Mouse (Mus musculus): ENCODE measurements around the gene B230104I21Rik. TPM values are rescaled to one million over a fixed set of nuclear protein-coding genes. Genes with fewer than 3 reads are reported as not detected.

B230104I21Rik gene
- polyA plus RNA-seq, 1 experiment from 2014 or later, result not detected

DNA sequence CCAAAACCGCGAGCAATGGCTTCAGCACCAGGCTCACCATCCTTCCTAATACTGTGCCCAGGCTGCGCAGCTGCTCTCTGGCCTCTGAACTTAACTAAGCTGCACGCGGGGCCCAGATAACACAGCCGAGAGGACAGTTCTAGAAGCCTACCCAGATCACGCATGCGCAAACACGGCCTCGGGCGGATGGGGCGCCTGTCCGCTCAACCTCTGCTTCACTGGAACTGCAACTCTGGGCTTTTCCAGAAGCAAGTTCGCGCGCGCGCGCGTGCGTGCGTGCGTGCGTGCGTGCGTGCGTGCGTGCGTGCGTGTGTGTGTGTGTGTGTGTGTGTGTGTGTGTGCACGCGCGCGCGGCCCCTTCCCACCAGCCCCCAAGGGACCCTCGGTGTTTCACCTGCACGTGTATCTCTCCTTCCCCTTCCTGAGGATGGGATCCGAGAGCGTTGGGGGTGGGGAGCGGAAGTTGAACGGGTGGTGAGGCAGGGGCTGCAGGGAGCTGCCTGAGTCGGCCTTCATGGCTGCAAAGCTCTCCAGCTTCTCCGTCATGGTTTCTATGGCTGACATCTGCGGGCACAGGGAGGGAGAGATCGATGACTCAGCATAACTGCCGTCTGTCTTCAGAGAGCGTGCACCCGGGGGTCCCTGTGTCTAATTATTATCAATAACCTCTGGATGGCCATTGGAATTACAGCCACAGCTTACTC is 1.1 kb upstream of the B230104I21Rik start:
- WGBS, result 53% methylated on average over 47 of the region's 48 CpGs
- no peak; the same call in 1 of the 2 replicates for ATAC-seq (ENCODE audit: low FRiP score)
- DNase-seq (ENCODE audit: low spot score), result peak; percentile 54
- Histone ChIP-seq H3K4me3 (replicated peaks; ENCODE audit: low read length) (peak overlapping the region; percentile 16), H3K9ac (0 out of 2 replicates have a peak overlapping the region, but pooled peaks have one; percentile 13), H3K9me3 (ENCODE audit: control insufficient read depth, low read length) (no peaks in the 10 kb centered on the region), H3K27me3 (ENCODE audit: control insufficient read depth, insufficient read depth, low read length) (peaks cover 12% of the 10 kb centered on the region), H3K4me2 (replicated peaks) (peak overlapping the region; percentile 40), H3K27ac (no peak overlapping the region), H3K36me3 (replicated peaks; ENCODE audit: control insufficient read depth, insufficient read depth) (no peaks in the 10 kb centered on the region), H3K4me1 (replicated peaks; ENCODE audit: control insufficient read depth, insufficient read depth, low read length) (peaks cover 20% of the 10 kb centered on the region)

GRCm38 (mm10) chr4:154336650-154337049 is 723 bp downstream of the B230104I21Rik start:
- DNase-seq (ENCODE audit: low spot score), result no peak

DNA sequence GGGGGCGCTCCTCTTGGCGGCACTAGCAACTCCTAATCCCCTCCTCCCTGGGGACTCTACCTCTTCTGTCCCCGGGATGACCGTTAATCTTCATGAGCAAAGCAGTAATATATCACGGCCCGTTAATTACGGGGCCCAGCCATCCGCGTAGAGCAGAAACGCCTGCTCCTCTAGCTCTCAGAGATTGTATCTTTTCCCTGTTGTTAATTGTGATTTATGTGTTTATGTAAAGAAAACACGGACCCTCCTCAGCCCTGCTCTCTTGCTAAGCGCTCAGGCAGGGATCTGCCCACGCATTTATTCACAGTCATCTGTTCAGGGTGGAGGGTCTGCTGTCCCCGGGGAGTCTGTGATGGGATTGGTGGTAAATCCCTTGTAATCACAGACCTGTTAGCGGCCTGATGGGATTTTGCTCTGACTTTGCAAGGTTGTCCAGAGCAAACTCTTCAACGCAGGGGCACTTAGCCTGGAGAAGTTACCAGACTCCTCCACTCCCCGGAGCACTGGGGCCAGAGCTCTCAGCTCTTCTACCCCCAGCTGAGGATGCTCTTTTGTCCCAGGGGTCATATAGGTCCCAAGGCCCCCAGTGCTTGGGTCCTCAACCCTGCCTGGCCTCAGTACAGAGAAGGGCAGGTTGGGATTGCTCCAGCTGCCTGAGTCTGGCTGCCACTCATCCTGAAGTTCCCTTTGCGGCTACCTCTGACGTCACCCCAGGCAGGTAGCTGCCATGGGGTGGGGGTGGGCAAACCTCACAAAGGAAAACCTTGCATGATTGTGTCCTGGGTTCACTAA is 11.0 kb downstream of the B230104I21Rik start:
- no peak overlapping the region for H3K4me2 ChIP-seq (replicated peaks)
- H3K27me3 ChIP-seq (ENCODE audit: control insufficient read depth, insufficient read depth, low read length), result no peaks in the 10 kb centered on the region
- peaks cover 18% of the 10 kb centered on the region; the same call in 1 of the 2 replicates for H3K4me1 ChIP-seq (replicated peaks; ENCODE audit: control insufficient read depth, insufficient read depth, low read length)
- H3K9ac ChIP-seq, result no peak overlapping the region
- ATAC-seq (ENCODE audit: low FRiP score) (no peak), DNase-seq (ENCODE audit: low spot score) (no peak)
- H3K9me3 ChIP-seq (ENCODE audit: control insufficient read depth, low read length), result no peaks in the 10 kb centered on the region
- no peaks in the 10 kb centered on the region for H3K36me3 ChIP-seq (replicated peaks; ENCODE audit: control insufficient read depth, insufficient read depth)
- no peak overlapping the region for H3K4me3 ChIP-seq (replicated peaks; ENCODE audit: low read length)
- 42% methylated on average over 19 of the region's 19 CpGs for WGBS
- H3K27ac ChIP-seq, result no peak overlapping the region

More at GRCm38 (mm10) chr4:154336650-154337049, 723 bp downstream of the B230104I21Rik start:
- Histone ChIP-seq H3K9me3 (ENCODE audit: control insufficient read depth, low read length) (no peaks in the 10 kb centered on the region), H3K27ac (peak overlapping the region; percentile 43; the same call in 1 of the 2 replicates), H3K4me1 (replicated peaks; ENCODE audit: control insufficient read depth, insufficient read depth, low read length) (peaks cover 20% of the 10 kb centered on the region; the same call in 1 of the 2 replicates), H3K27me3 (ENCODE audit: control insufficient read depth, insufficient read depth, low read length) (peaks cover 9% of the 10 kb centered on the region), H3K9ac (no peak overlapping the region), H3K36me3 (replicated peaks; ENCODE audit: control insufficient read depth, insufficient read depth) (no peaks in the 10 kb centered on the region), H3K4me3 (replicated peaks; ENCODE audit: low read length) (no peak overlapping the region), H3K4me2 (replicated peaks) (no peak overlapping the region)
- no peak for ATAC-seq (ENCODE audit: low FRiP score)
- WGBS, result 25% methylated on average over 10 of the region's 10 CpGs

DNA sequence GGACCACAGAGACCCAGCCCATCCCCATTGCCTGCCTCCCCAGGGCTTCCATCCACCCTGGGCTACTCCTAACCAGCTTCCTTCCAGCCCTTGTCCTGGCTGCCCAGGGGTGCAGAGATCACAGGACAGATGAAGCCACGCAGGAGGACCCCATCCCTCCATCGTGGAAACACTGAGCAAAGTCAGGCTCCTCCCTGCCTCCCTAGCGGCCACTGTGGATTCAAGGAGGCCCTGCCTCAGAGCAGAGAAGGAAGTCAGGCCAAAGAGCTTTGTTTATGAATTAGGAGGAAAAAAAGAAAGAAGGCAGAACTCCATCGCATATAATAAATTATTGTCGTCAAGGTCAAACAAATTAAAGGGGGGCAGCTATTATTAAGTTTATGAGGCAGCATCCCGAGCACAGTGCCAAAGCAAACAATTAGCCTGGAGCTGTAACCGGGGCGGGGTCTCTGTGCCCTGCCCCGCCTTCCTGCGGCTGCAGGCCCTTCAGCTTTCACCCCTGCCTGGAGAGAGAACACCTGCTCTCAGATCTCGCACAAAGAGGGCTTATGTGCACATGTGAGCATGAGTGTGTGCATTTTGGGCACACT is 12.4 kb downstream of the B230104I21Rik start:
- Histone ChIP-seq H3K36me3 (replicated peaks; ENCODE audit: control insufficient read depth, insufficient read depth) (no peaks in the 10 kb centered on the region), H3K27ac (no peak overlapping the region), H3K27me3 (ENCODE audit: control insufficient read depth, insufficient read depth, low read length) (no peaks in the 10 kb centered on the region), H3K4me1 (replicated peaks; ENCODE audit: control insufficient read depth, insufficient read depth, low read length) (peaks cover 20% of the 10 kb centered on the region; the same call in 1 of the 2 replicates), H3K9me3 (ENCODE audit: control insufficient read depth, low read length) (no peaks in the 10 kb centered on the region), H3K4me2 (replicated peaks) (no peak overlapping the region), H3K4me3 (replicated peaks; ENCODE audit: low read length) (no peak overlapping the region), H3K9ac (no peak overlapping the region)
- ATAC-seq (ENCODE audit: low FRiP score) (no peak), DNase-seq (ENCODE audit: low spot score) (no peak)
- 46% methylated on average over 11 of the region's 11 CpGs for WGBS

- Histone ChIP-seq H3K9me3 (ENCODE audit: control insufficient read depth, low read length) (no peaks in the 10 kb centered on the region), H3K27ac (no peak overlapping the region), H3K4me2 (replicated peaks) (no peak overlapping the region), H3K36me3 (replicated peaks; ENCODE audit: control insufficient read depth, insufficient read depth) (no peaks in the 10 kb centered on the region), H3K4me3 (replicated peaks; ENCODE audit: low read length) (no peak overlapping the region), H3K4me1 (replicated peaks; ENCODE audit: control insufficient read depth, insufficient read depth, low read length) (0 out of 2 replicates have a peak, but pooled peaks cover 11% of the 10 kb centered on the region), H3K9ac (no peak overlapping the region), H3K27me3 (ENCODE audit: control insufficient read depth, insufficient read depth, low read length) (no peaks in the 10 kb centered on the region)
- WGBS, result 64% methylated on average over 13 of the region's 13 CpGs
- DNase-seq (ENCODE audit: low spot score), result no peak
- no peak for ATAC-seq (ENCODE audit: low FRiP score)
Observed at GRCm38 (mm10) chr4:154352246-154352645, 16.3 kb downstream of the B230104I21Rik start.

DNA sequence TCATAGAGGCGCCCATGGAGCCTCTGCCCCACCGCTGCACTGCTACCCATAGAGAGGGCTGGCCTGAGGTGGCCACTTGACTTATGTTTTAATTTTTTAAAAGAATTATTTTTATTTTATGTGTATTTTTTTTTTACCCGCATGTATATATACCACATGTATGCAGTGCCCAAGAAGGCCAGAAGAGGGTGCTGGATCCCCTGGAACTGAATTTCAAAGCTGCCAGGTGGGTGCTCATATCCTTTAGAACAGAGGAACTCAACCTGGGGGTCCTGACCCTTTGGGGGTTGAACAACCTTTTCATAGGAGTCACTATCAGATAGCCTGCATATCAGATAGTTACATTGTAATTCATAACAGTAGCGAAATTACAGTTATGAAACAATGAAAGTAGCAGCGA is 19.5 kb downstream of the B230104I21Rik start:
- H3K27ac ChIP-seq, result no peak overlapping the region
- H3K9me3 ChIP-seq (ENCODE audit: control insufficient read depth, low read length), result no peaks in the 10 kb centered on the region
- H3K27me3 ChIP-seq (ENCODE audit: control insufficient read depth, insufficient read depth, low read length), result no peaks in the 10 kb centered on the region
- H3K4me3 ChIP-seq (replicated peaks; ENCODE audit: low read length), result no peak overlapping the region
- DNase-seq (ENCODE audit: low spot score), result no peak
- 94% methylated on average over 5 of the region's 5 CpGs for WGBS
- no peaks in the 10 kb centered on the region for H3K36me3 ChIP-seq (replicated peaks; ENCODE audit: control insufficient read depth, insufficient read depth)
- H3K4me1 ChIP-seq (replicated peaks; ENCODE audit: control insufficient read depth, insufficient read depth, low read length), result 0 out of 2 replicates have a peak, but pooled peaks cover 3% of the 10 kb centered on the region
- no peak overlapping the region for H3K9ac ChIP-seq
- no peak for ATAC-seq (ENCODE audit: low FRiP score)
- H3K4me2 ChIP-seq (replicated peaks), result no peak overlapping the region

DNA sequence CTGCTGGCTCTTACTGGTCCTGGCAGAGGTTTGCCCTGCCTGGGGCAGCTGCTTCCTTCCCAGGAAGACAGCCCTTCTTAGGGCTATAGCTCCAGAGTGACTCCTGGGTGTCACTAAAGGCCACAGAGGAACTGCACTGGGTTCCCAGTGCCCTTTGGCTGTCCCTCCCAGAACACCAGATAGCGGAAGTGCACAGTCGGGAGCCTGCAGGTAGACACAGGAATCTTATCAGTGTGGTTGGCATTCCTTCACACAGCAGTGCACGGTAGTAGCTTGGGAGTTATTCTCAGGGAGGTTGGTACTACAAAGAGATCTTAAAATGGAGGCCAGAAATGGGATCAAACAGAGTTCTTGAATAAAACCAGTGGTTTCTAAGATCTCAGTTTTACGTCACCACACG is 22.4 kb downstream of the B230104I21Rik start:
- no peaks in the 10 kb centered on the region for H3K9me3 ChIP-seq (ENCODE audit: control insufficient read depth, low read length)
- DNase-seq (ENCODE audit: low spot score) (no peak), ATAC-seq (ENCODE audit: low FRiP score) (no peak)
- H3K9ac ChIP-seq, result no peak overlapping the region
- no peak overlapping the region for H3K27ac ChIP-seq
- H3K4me1 ChIP-seq (replicated peaks; ENCODE audit: control insufficient read depth, insufficient read depth, low read length), result no peaks in the 10 kb centered on the region
- no peaks in the 10 kb centered on the region for H3K27me3 ChIP-seq (ENCODE audit: control insufficient read depth, insufficient read depth, low read length)
- WGBS, result 78% methylated on average over 5 of the region's 5 CpGs
- no peaks in the 10 kb centered on the region for H3K36me3 ChIP-seq (replicated peaks; ENCODE audit: control insufficient read depth, insufficient read depth)
- H3K4me3 ChIP-seq (replicated peaks; ENCODE audit: low read length), result no peak overlapping the region
- H3K4me2 ChIP-seq (replicated peaks), result no peak overlapping the region

GRCm38 (mm10) chr4:154358816-154359215 is 22.9 kb downstream of the B230104I21Rik start:
- no peak overlapping the region for H3K27ac ChIP-seq
- no peak overlapping the region for H3K4me3 ChIP-seq (replicated peaks; ENCODE audit: low read length)
- DNase-seq (ENCODE audit: low spot score) (no peak), ATAC-seq (ENCODE audit: low FRiP score) (no peak)
- no peak overlapping the region for H3K4me2 ChIP-seq (replicated peaks)
- H3K36me3 ChIP-seq (replicated peaks; ENCODE audit: control insufficient read depth, insufficient read depth), result no peaks in the 10 kb centered on the region
- 65% methylated on average over 11 of the region's 11 CpGs for whole genome bisulfite sequencing
- H3K27me3 ChIP-seq (ENCODE audit: control insufficient read depth, insufficient read depth, low read length), result no peaks in the 10 kb centered on the region
- no peaks in the 10 kb centered on the region for H3K4me1 ChIP-seq (replicated peaks; ENCODE audit: control insufficient read depth, insufficient read depth, low read length)
- no peak overlapping the region for H3K9ac ChIP-seq
- H3K9me3 ChIP-seq (ENCODE audit: control insufficient read depth, low read length), result no peaks in the 10 kb centered on the region

GRCm38 (mm10) chr4:154359762-154360300 is 23.9 kb downstream of the B230104I21Rik start:
- Histone ChIP-seq H3K4me3 (replicated peaks; ENCODE audit: low read length) (no peak overlapping the region), H3K27ac (no peak overlapping the region), H3K4me2 (replicated peaks) (no peak overlapping the region), H3K9ac (no peak overlapping the region), H3K27me3 (ENCODE audit: control insufficient read depth, insufficient read depth, low read length) (no peaks in the 10 kb centered on the region), H3K9me3 (ENCODE audit: control insufficient read depth, low read length) (no peaks in the 10 kb centered on the region), H3K36me3 (replicated peaks; ENCODE audit: control insufficient read depth, insufficient read depth) (no peaks in the 10 kb centered on the region), H3K4me1 (replicated peaks; ENCODE audit: control insufficient read depth, insufficient read depth, low read length) (no peaks in the 10 kb centered on the region)
- ATAC-seq (ENCODE audit: low FRiP score) (no peak), DNase-seq (ENCODE audit: low spot score) (no peak)
- 81% methylated on average over 9 of the region's 9 CpGs for WGBS
